In the genomic region with DNA sequence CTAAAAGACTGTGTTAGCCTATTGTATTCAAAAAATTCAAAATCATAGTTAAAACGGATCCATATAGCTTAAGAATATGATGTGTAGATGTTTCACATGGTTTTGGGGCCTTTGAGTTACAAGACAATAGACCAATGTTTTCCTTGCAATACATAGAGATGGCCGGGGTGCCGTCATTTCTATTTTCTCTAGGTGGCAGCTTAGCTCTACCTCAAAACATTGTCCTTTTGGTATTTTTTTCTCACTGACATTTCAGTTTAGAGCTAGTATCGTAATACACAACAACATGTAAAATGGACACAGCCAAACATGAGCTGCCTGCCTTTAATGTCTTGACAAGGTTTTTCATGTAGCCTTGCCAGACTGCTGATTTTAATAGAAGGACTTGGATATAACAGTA, we compare ENCODE assay signal across 9 mouse cellular contexts.
DNase-seq lines count a peak whose midpoint lies in the region.
"Had no signal": no experiment of that assay in that cellular context is flagged by ENCODE, and none has a peak within 500 bp of the region (broad histone marks: within the 10 kb centered on the region; RNA-seq: fewer than 3 reads in every experiment).

No protein-coding gene starts in this region.

- DNase-seq in kidney, postnatal 14 days, result peak; percentile 1
- no peak for DNase-seq in kidney, adult 11 months
- peak; percentile 0 for DNase-seq in adrenal gland, adult 8-10 months
- DNase-seq in layer of hippocampus, adult 11-12 months (ENCODE audit: low spot score), result peak; percentile 33
- DNase-seq in right cerebral cortex, postnatal 14 days, result peak; percentile 31
- no peak for DNase-seq in urinary bladder, adult 18-20 months (ENCODE audit: low spot score in 2 of 2)
- DNase-seq in spleen, postnatal 36 days (ENCODE audit: low spot score in 2 of 2), result no peak
- DNase-seq: cerebellum, adult 8-10 months; lung, postnatal 36 days had no signal

Comparison
In these comparisons a context has a peak if more than half of its experiments do, and no peak if none do; other contexts are left out.
1. DNase-seq: peak in kidney, postnatal 14 days (single experiment), adrenal gland, adult 8-10 months (single experiment), layer of hippocampus, adult 11-12 months (single experiment) and right cerebral cortex, postnatal 14 days (single experiment); none in kidney, adult 11 months (single experiment), urinary bladder, adult 18-20 months (0 of 2) and spleen, postnatal 36 days (0 of 2).